Mouse (Mus musculus) cerebellum, adult 2 months (tissue): ENCODE measurements at regions not wholly inside any gene's neighbourhood (a gene's known extent, or its start where the extent isn't known, plus 50 kb on each side); places are given as distances from the start of the nearest gene placed in this dataset.
"Not testable (repeated sequence)": the region's sequence is repeated elsewhere in the genome, so short reads cannot be mapped to it uniquely, and the experiment has no call there.

Experiments
- DNase-seq, 2 experiments: peaks; one replicate each; pipeline ENCODE4 v3.0.0; 2021
- H3K27ac ChIP-seq: fragments of 200-500 bp; 2 replicates; pipeline ENCODE4 v1.5.1; 2012; ENCODE audit warnings: low read length, control low read depth, inconsistent platforms; ENCODE audit not compliant: insufficient read depth
- H3K27me3 ChIP-seq: fragments of 200-500 bp; 2 replicates; pipeline ENCODE4 v1.6.1; 2012; ENCODE audit warnings: inconsistent platforms, mild to moderate bottlenecking, low read length, moderate library complexity; ENCODE audit not compliant: control insufficient read depth, insufficient read depth
- H3K4me1 ChIP-seq: fragments of 200-500 bp; 2 replicates; pipeline ENCODE4 v1.6.1; 2011; ENCODE audit warnings: low read length; ENCODE audit not compliant: control insufficient read depth, insufficient read depth
- H3K4me3 ChIP-seq: fragments of 200-500 bp; replicated peaks from 2 replicates; pipeline ENCODE3; 2011; ENCODE audit warnings: mild to moderate bottlenecking, low read depth, low read length, control low read depth; ENCODE audit not compliant: insufficient read depth
- CTCF ChIP-seq: fragments of 200-500 bp; IDR thresholded peaks from 2 replicates; pipeline ENCODE4 v1.5.1; 2011; ENCODE audit warnings: low read depth, mild to moderate bottlenecking, control low read depth, low read length, moderate library complexity, borderline replicate concordance; ENCODE audit not compliant: insufficient read depth
- POLR2A ChIP-seq: fragments of 200-500 bp; IDR thresholded peaks from 2 replicates; pipeline ENCODE4 v1.6.1; 2011; ENCODE audit warnings: low read length, control low read depth, borderline replicate concordance; ENCODE audit not compliant: insufficient read depth
- WGBS: fragments of 180-500 bp; shearing (Covaris S2); methylation state at CpG from one replicate; pipeline ENCODE4 v1.1.7; 2018; 5-methylcytosine and 5-hydroxymethylcytosine counted together

DNA sequence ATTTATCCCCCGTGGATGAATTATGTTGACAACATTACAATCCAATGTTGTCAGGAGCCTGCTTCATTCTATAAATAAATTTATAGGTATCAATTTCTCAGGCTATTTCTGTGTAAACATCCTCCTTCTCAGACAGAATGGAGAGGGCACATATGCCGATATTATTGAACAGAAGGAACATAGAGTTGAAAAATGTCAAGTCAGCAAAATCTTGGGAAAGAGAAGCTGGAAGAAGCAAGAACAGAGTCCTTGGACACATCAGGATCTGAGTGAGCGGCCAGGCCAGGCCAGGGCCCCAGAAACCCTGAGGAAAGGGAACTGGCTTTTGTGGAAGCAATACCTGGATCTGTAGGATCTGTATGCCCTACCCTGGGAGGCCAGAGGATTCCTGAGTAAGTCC, 129.9 kb upstream of the Zranb2 start:
- H3K27me3 ChIP-seq: no peaks in the 10 kb centered on the region
- TF ChIP-seq CTCF (no peak), POLR2A (no peak)
- no peak overlapping the region for H3K4me3 ChIP-seq
- no peaks in the 10 kb centered on the region for H3K4me1 ChIP-seq
- WGBS: 92% methylated on average over 3 of the region's 3 CpGs
- no peak overlapping the region for H3K27ac ChIP-seq
- no peak for DNase-seq

DNA sequence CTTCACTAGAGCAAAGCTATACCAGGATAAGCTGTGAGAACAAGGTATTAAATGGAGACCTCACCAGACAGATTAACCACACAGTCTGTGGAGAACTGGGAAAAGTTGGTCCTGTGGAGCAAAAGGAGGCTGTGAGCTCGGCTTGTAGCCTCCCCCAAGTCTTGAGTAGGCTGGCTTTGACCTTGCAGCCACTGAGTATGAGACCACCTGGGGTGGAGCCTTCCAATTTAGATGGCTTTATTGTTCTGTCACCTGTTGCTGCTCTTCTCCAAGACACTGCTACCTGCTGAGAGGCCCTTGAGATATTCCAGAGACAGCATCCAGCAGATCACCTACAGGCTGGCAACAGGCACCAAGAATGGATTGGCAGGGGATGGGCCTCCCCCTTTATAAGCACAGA, 110.5 kb upstream of the Zranb2 start:
- H3K4me3 ChIP-seq, H3K27ac ChIP-seq, H3K27me3 ChIP-seq, H3K4me1 ChIP-seq, DNase-seq: not testable (repeated sequence)
- 40% methylated on average over 1 of the region's 1 CpGs for WGBS

DNA sequence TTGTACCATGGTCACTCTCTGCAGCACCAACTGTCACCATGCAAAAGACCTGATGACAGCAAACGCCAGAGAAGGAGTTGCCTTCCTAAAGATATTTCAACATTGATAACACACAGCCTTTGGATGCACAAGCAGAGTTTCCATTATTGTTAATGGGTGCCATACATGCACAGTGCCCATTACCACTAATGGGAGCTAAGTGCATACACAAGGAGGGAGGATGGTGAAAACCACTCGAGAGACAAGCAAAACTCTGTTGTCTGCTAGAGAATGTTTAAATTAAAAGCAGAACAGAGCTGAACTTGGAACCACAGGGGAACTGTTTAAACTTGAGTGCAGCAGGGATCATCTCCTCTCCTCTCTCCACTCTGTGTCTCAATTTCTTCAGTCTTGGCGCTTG, 107.2 kb upstream of the Zranb2 start:
- Histone ChIP-seq H3K27me3 (no peaks in the 10 kb centered on the region), H3K4me3 (no peak overlapping the region), H3K4me1 (no peaks in the 10 kb centered on the region), H3K27ac (no peak overlapping the region)
- 77% methylated on average over 3 of the region's 3 CpGs for WGBS
- no peak for DNase-seq
- no peak for TF ChIP-seq POLR2A
- TF ChIP-seq CTCF: no peak

DNA sequence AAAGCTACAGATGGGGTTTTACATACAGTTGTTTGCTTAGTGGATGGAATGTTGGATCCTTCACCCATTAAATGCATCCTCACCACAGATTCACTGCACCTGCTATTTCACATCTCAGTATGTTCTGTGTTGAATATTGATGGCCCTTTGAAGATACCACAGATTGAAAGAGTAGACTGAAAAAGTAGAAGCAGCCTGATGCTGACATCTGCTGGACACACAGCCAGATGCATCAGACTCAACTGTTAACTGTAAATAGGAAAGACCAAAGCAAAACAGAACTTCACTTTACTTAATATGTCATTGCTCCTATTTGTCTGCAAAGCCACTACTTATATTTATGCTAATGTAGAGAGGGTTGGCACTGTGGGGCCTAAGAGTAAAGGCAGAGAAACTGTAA, 84.2 kb upstream of the Zranb2 start:
- peak; percentile 44 to 50 for DNase-seq
- H3K4me3 ChIP-seq: no peak overlapping the region
- no peaks in the 10 kb centered on the region for H3K27me3 ChIP-seq
- no peak overlapping the region for H3K27ac ChIP-seq
- no peaks in the 10 kb centered on the region for H3K4me1 ChIP-seq
- TF ChIP-seq POLR2A (no peak), CTCF (peak; percentile 30; the same call in 1 of the 2 replicates)

DNA sequence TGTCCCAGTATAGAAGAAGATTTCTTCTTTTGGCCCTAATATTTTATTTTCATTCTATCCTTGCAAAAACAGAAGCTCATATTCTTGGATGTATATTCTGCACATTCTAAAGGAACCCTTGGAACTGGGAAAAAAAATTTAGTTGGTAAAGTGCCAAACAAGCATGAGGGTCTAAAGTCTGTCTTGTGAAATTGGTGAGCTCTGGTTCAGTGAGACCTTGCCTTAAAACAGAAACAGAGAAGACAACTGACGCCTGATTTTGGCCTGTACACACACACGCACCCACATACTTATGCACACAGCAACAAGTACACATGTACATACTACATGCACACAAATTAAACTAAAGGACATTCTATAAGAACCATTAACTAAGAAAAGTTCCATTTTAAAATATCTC, 62.4 kb upstream of the Zranb2 start:
- WGBS: 85% methylated on average over 2 of the region's 2 CpGs

DNA sequence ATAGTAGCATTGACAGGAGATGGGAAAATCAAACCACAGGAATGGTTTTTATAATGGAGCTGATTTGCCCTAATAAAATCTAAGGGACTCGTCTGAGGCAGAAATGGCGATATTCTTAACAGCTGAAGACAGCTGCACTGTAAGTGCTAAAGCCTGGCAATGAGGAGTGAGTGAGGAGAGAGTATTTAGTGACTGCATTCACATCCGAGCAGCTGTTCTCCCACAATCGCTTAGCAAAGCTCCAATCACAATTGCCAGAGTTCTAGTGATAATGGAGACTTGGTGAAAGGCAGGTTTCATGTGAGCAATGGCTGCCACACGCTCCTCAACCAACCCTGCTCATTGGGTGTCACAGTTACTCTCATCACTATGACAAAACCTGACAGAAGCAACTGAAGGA, 61.3 kb upstream of the Zranb2 start:
- no peak for DNase-seq
- 80% methylated on average over 5 of the region's 5 CpGs for WGBS
- H3K27me3 ChIP-seq: no peaks in the 10 kb centered on the region
- H3K4me1 ChIP-seq: no peaks in the 10 kb centered on the region
- no peak overlapping the region for H3K4me3 ChIP-seq
- TF ChIP-seq POLR2A: no peak
- TF ChIP-seq CTCF: no peak
- no peak overlapping the region for H3K27ac ChIP-seq

More for the DNA sequence above, 62.4 kb upstream of the Zranb2 start:
- no peak overlapping the region for H3K27ac ChIP-seq
- TF ChIP-seq POLR2A (no peak), CTCF (no peak)
- H3K27me3 ChIP-seq: no peaks in the 10 kb centered on the region
- DNase-seq: no peak
- no peaks in the 10 kb centered on the region for H3K4me1 ChIP-seq
- no peak overlapping the region for H3K4me3 ChIP-seq

DNA sequence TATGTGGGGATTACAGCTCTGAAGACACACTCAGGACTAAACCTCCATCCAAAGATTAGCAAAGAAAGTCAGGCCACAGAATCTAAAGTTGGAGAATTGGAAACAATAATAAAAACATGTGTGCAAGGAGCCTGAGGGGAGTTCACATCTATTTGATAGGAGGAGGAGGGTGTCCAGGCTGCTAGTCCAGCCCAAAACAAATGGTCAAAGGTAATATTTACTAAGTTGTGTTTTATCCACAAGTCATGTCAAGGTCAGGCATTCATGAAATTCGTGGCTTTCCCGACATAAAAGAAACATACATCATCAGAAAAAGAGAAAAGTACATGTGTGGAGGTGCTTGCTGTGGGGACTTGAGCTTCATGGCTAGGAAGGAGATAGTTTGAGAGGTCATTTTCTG, 56.2 kb upstream of the Zranb2 start:
- Histone ChIP-seq H3K27me3 (no peaks in the 10 kb centered on the region), H3K27ac (no peak overlapping the region), H3K4me3 (no peak overlapping the region), H3K4me1 (no peaks in the 10 kb centered on the region)
- TF ChIP-seq CTCF (no peak), POLR2A (no peak)
- 86% methylated on average over 2 of the region's 2 CpGs for WGBS
- no peak for DNase-seq
